In genomic region chr8:71484736-71485135, GRCm38 (mm10) we compare ENCODE assay signal across 10 mouse cellular contexts. TPM values are rescaled to one million over a fixed set of nuclear protein-coding genes. Genes with fewer than 3 reads are reported as not detected.
DNase-seq lines count a peak whose midpoint lies in the region; ATAC-seq lines count a peak whose summit lies in the region.
"Had no signal": no experiment of that assay in that cellular context is flagged by ENCODE, and none has a peak within 500 bp of the region (broad histone marks: within the 10 kb centered on the region; RNA-seq: fewer than 3 reads in every experiment).

No protein-coding gene starts in this region.

- no peak for DNase-seq in kidney, postnatal 10 days
- DNase-seq in embryonic facial prominence, embryonic 14.5 days (ENCODE audit: low spot score), result no peak
- DNase-seq in thymus, postnatal 10 days (ENCODE audit: low spot score in 2 of 2), result no peak
- DNase-seq in layer of hippocampus, postnatal 10 days (ENCODE audit: low spot score in 2 of 2), result no peak
- no peak for DNase-seq in left cerebral cortex, adult 11 months (ENCODE audit: low spot score)
- DNase-seq: cerebellum, adult 11 months had no signal

- ATAC-seq in kidney, embryonic 16.5 days (ENCODE audit: low FRiP score, low TSS enrichment), result no peak
- no peak for ATAC-seq in embryonic facial prominence, embryonic 14.5 days (ENCODE audit: low read depth)
- ATAC-seq in intestine, embryonic 15.5 days, result no peak
- ATAC-seq in neural tube, embryonic 12.5 days (ENCODE audit: low FRiP score, low read depth), result no peak
- ATAC-seq: Patski had no signal

- H3K4me2 ChIP-seq in kidney, embryonic 16.5 days (replicated peaks; ENCODE audit: low read depth, low read length), result peak overlapping the region; percentile 86
- peak overlapping the region; percentile 89 for H3K4me2 ChIP-seq in embryonic facial prominence, embryonic 14.5 days (ENCODE audit: low read depth, low read length)
- H3K4me2 ChIP-seq in intestine, embryonic 15.5 days (replicated peaks), result peak overlapping the region; percentile 96
- H3K4me2 ChIP-seq in neural tube, embryonic 12.5 days (replicated peaks), result peak overlapping the region; percentile 76

- no peak overlapping the region for H3K27ac ChIP-seq in kidney, embryonic 16.5 days (ENCODE audit: low read length)
- H3K27ac ChIP-seq in embryonic facial prominence, embryonic 14.5 days (replicated peaks; ENCODE audit: low read depth, low read length), result no peak overlapping the region
- no peak overlapping the region for H3K27ac ChIP-seq in intestine, embryonic 15.5 days
- H3K27ac ChIP-seq in neural tube, embryonic 12.5 days, result no peak overlapping the region

- H3K9me3 ChIP-seq in kidney, embryonic 16.5 days (ENCODE audit: low read length), result no peaks in the 10 kb centered on the region
- no peaks in the 10 kb centered on the region for H3K9me3 ChIP-seq in embryonic facial prominence, embryonic 14.5 days (ENCODE audit: control insufficient read depth, low read length)
- no peaks in the 10 kb centered on the region for H3K9me3 ChIP-seq in intestine, embryonic 15.5 days
- H3K9me3 ChIP-seq in neural tube, embryonic 12.5 days, result no peaks in the 10 kb centered on the region

- WGBS in kidney, embryonic 16.5 days, result 94% methylated on average over 19 of the region's 19 CpGs
- WGBS in embryonic facial prominence, embryonic 14.5 days, result 91% methylated on average over 18 of the region's 19 CpGs
- 94% methylated on average over 19 of the region's 19 CpGs for WGBS in intestine, embryonic 15.5 days
- 94% methylated on average over 19 of the region's 19 CpGs for WGBS in neural tube, embryonic 12.5 days

- H3K4me3 ChIP-seq in kidney, embryonic 16.5 days (ENCODE audit: low read length), result peak overlapping the region; percentile 78
- H3K4me3 ChIP-seq in embryonic facial prominence, embryonic 14.5 days (ENCODE audit: low read depth, low read length), result peak overlapping the region; percentile 80; the same call in 1 of the 2 replicates
- H3K4me3 ChIP-seq in intestine, embryonic 15.5 days (replicated peaks), result peak overlapping the region; percentile 79; the same call in 1 of the 2 replicates
- H3K4me3 ChIP-seq in neural tube, embryonic 12.5 days, result peak overlapping the region; percentile 87; the same call in 1 of the 2 replicates

- peaks cover 20% of the 10 kb centered on the region for H3K4me1 ChIP-seq in kidney, embryonic 16.5 days (ENCODE audit: insufficient read depth, low read length)
- peaks cover 16% of the 10 kb centered on the region for H3K4me1 ChIP-seq in embryonic facial prominence, embryonic 14.5 days (ENCODE audit: control insufficient read depth, insufficient read depth, low read length)
- H3K4me1 ChIP-seq in intestine, embryonic 15.5 days (replicated peaks), result peaks cover 33% of the 10 kb centered on the region
- H3K4me1 ChIP-seq in neural tube, embryonic 12.5 days, result peaks cover 38% of the 10 kb centered on the region

- 0 out of 2 replicates have a peak, but pooled peaks cover 2% of the 10 kb centered on the region for H3K36me3 ChIP-seq in kidney, embryonic 16.5 days (ENCODE audit: insufficient read depth, low read length)
- peaks cover 35% of the 10 kb centered on the region; the same call in 1 of the 2 replicates for H3K36me3 ChIP-seq in embryonic facial prominence, embryonic 14.5 days (ENCODE audit: control insufficient read depth, insufficient read depth, low read length)
- H3K36me3 ChIP-seq in intestine, embryonic 15.5 days, result peaks cover 8% of the 10 kb centered on the region; the same call in 1 of the 2 replicates
- peaks cover 48% of the 10 kb centered on the region for H3K36me3 ChIP-seq in neural tube, embryonic 12.5 days

- no peaks in the 10 kb centered on the region for H3K27me3 ChIP-seq in kidney, embryonic 16.5 days (ENCODE audit: insufficient read depth, low read length)
- no peaks in the 10 kb centered on the region for H3K27me3 ChIP-seq in embryonic facial prominence, embryonic 14.5 days (replicated peaks; ENCODE audit: control insufficient read depth, insufficient read depth, low read length)
- H3K27me3 ChIP-seq in intestine, embryonic 15.5 days (replicated peaks), result no peaks in the 10 kb centered on the region
- H3K27me3 ChIP-seq in neural tube, embryonic 12.5 days (replicated peaks), result no peaks in the 10 kb centered on the region
- H3K27me3 ChIP-seq: Patski had no signal

- H3K9ac ChIP-seq in kidney, embryonic 16.5 days (replicated peaks; ENCODE audit: low read length), result no peak overlapping the region
- H3K9ac ChIP-seq in embryonic facial prominence, embryonic 14.5 days (ENCODE audit: low read depth, low read length), result 0 out of 2 replicates have a peak overlapping the region, but pooled peaks have one; percentile 91
- H3K9ac ChIP-seq in intestine, embryonic 15.5 days, result 0 out of 2 replicates have a peak overlapping the region, but pooled peaks have one; percentile 92
- peak overlapping the region; percentile 97 for H3K9ac ChIP-seq in neural tube, embryonic 12.5 days

RNA-seq across cellular contexts. Expression of gene Ano8, which starts 1.0 kb away (rescaled TPM):
- 0.81 and 1.0 TPM in 2 replicates for polyA plus RNA-seq in kidney, embryonic 16.5 days (2015; fragmentation: Nextera tagmentation; extraction: Ambion mirVana)
- 2.0 and 2.1 TPM in 2 replicates for polyA plus RNA-seq in embryonic facial prominence, embryonic 14.5 days (2014; fragmentation: Nextera tagmentation; extraction: Ambion mirVana)
- 1.4 TPM in 2 replicates for polyA plus RNA-seq in intestine, embryonic 15.5 days (2015; fragmentation: Nextera tagmentation; extraction: Ambion mirVana)
- polyA plus RNA-seq in neural tube, embryonic 12.5 days (2016; fragmentation: Nextera tagmentation; extraction: Ambion mirVana), result 19.7 and 23.7 TPM in 2 replicates
- total RNA-seq in layer of hippocampus, postnatal 10 days (2021), result 10 to 100 TPM; 64.3 to 71.5 TPM

RNA-seq across cellular contexts. Expression of gene Gtpbp3, which starts 3.2 kb away (rescaled TPM):
- 22.2 and 22.5 TPM in 2 replicates for polyA plus RNA-seq in kidney, embryonic 16.5 days (2015; fragmentation: Nextera tagmentation; extraction: Ambion mirVana)
- 5.3 and 6.8 TPM in 2 replicates for polyA plus RNA-seq in embryonic facial prominence, embryonic 14.5 days (2014; fragmentation: Nextera tagmentation; extraction: Ambion mirVana)
- polyA plus RNA-seq in intestine, embryonic 15.5 days (2015; fragmentation: Nextera tagmentation; extraction: Ambion mirVana), result 13.6 and 16.3 TPM in 2 replicates
- 13.6 and 16.3 TPM in 2 replicates for polyA plus RNA-seq in neural tube, embryonic 12.5 days (2016; fragmentation: Nextera tagmentation; extraction: Ambion mirVana)
- total RNA-seq in layer of hippocampus, postnatal 10 days (2021), result 10 to 100 TPM; 26.4 to 29.4 TPM

RNA-seq across cellular contexts. Expression of gene Dda1, which starts 15.7 kb away (rescaled TPM):
- 110 and 115 TPM in 2 replicates for polyA plus RNA-seq in kidney, embryonic 16.5 days (2015; fragmentation: Nextera tagmentation; extraction: Ambion mirVana)
- polyA plus RNA-seq in embryonic facial prominence, embryonic 14.5 days (2014; fragmentation: Nextera tagmentation; extraction: Ambion mirVana), result 100 and 105 TPM in 2 replicates
- 90.2 and 91.3 TPM in 2 replicates for polyA plus RNA-seq in intestine, embryonic 15.5 days (2015; fragmentation: Nextera tagmentation; extraction: Ambion mirVana)
- polyA plus RNA-seq in neural tube, embryonic 12.5 days (2016; fragmentation: Nextera tagmentation; extraction: Ambion mirVana), result 189 and 194 TPM in 2 replicates
- total RNA-seq in layer of hippocampus, postnatal 10 days (2021), result 100 to 1,000 TPM; 128 to 130 TPM

RNA-seq across cellular contexts. Expression of gene Mrpl34, which starts 20.0 kb away (rescaled TPM):
- 170 and 178 TPM in 2 replicates for polyA plus RNA-seq in kidney, embryonic 16.5 days (2015; fragmentation: Nextera tagmentation; extraction: Ambion mirVana)
- 115 and 123 TPM in 2 replicates for polyA plus RNA-seq in embryonic facial prominence, embryonic 14.5 days (2014; fragmentation: Nextera tagmentation; extraction: Ambion mirVana)
- 199 and 214 TPM in 2 replicates for polyA plus RNA-seq in intestine, embryonic 15.5 days (2015; fragmentation: Nextera tagmentation; extraction: Ambion mirVana)
- polyA plus RNA-seq in neural tube, embryonic 12.5 days (2016; fragmentation: Nextera tagmentation; extraction: Ambion mirVana), result 234 and 246 TPM in 2 replicates
- total RNA-seq in layer of hippocampus, postnatal 10 days (2021), result 10 to 100 TPM; 59.5 to 69.2 TPM

RNA-seq across cellular contexts. Expression of gene Abhd8, which starts 21.3 kb away (rescaled TPM):
- polyA plus RNA-seq in kidney, embryonic 16.5 days (2015; fragmentation: Nextera tagmentation; extraction: Ambion mirVana), result 41.9 and 46.6 TPM in 2 replicates
- 47.9 and 49.4 TPM in 2 replicates for polyA plus RNA-seq in embryonic facial prominence, embryonic 14.5 days (2014; fragmentation: Nextera tagmentation; extraction: Ambion mirVana)
- 34.6 and 37.5 TPM in 2 replicates for polyA plus RNA-seq in intestine, embryonic 15.5 days (2015; fragmentation: Nextera tagmentation; extraction: Ambion mirVana)
- polyA plus RNA-seq in neural tube, embryonic 12.5 days (2016; fragmentation: Nextera tagmentation; extraction: Ambion mirVana), result 121 and 128 TPM in 2 replicates
- 100 to 1,000 TPM; 145 to 159 TPM for total RNA-seq in layer of hippocampus, postnatal 10 days (2021)
